Mouse (Mus musculus) forebrain, postnatal 0 days (tissue): Measurements from ENCODE around the gene Foxd2. TPM values are rescaled to one million over a fixed set of nuclear protein-coding genes. Genes with fewer than 3 reads are reported as not detected.
A peak's percentile ranks its signal among the peaks of the same experiment; 100 is the strongest.

Experiments
- ATAC-seq: fragments of 200-750 bp; cut with Nextera tagmentation; 2 replicates; pipeline ENCODE4 v1.8.0; 2017; ENCODE audit warnings: mild to moderate bottlenecking, moderate library complexity
- DNase-seq: peaks from one replicate; pipeline ENCODE4 v3.0.0-alpha.2; 2015
- H3K27ac ChIP-seq: fragments of 300-500 bp; sonication (generic); 2 replicates; pipeline ENCODE4 v1.5.1; 2014; ENCODE audit warnings: low read depth, mild to moderate bottlenecking, antibody characterized with exemption, low read length, moderate library complexity, mixed read lengths
- H3K27me3 ChIP-seq: fragments of 300-500 bp; sonication (generic); 2 replicates; pipeline ENCODE4 v1.6.1; 2014; ENCODE audit warnings: mild to moderate bottlenecking, low read length, mixed read lengths; ENCODE audit not compliant: insufficient read depth
- H3K36me3 ChIP-seq: fragments of 300-500 bp; sonication (generic); 2 replicates; pipeline ENCODE4 v1.6.1; 2014; ENCODE audit warnings: mild to moderate bottlenecking, moderate library complexity; ENCODE audit not compliant: insufficient read depth
- H3K4me1 ChIP-seq: fragments of 300-500 bp; sonication (generic); 2 replicates; pipeline ENCODE4 v1.6.1; 2014; ENCODE audit warnings: antibody characterized with exemption; ENCODE audit not compliant: insufficient read depth
- H3K4me2 ChIP-seq: fragments of 300-500 bp; sonication (generic); 2 replicates; pipeline ENCODE4 v1.6.1; 2014; ENCODE audit warnings: low read depth, mild to moderate bottlenecking, moderate library complexity
- H3K4me3 ChIP-seq: fragments of 300-500 bp; sonication (generic); 2 replicates; pipeline ENCODE4 v1.5.1; 2014; ENCODE audit warnings: low read depth, low read length, mixed read lengths
- H3K9ac ChIP-seq: fragments of 300-500 bp; sonication (generic); 2 replicates; pipeline ENCODE4 v1.6.1; 2014; ENCODE audit warnings: mild to moderate bottlenecking
- H3K9me3 ChIP-seq: fragments of 300-500 bp; sonication (generic); 2 replicates; pipeline ENCODE4 v1.6.1; 2016; ENCODE audit warnings: low read length
- CTCF ChIP-seq: sonication (generic); IDR thresholded peaks from 2 replicates; pipeline ENCODE4 v1.5.1; 2016; ENCODE audit warnings: antibody characterized with exemption, control low read depth, low read depth
- WGBS: fragments of 180-500 bp; shearing (Covaris S2); extraction: QIAGEN DNeasy Blood & Tissue Kit; methylation state at CpG from one replicate; pipeline ENCODE4 v1.1.7; 2014; 5-methylcytosine and 5-hydroxymethylcytosine counted together
- polyA plus RNA-seq: library from polyadenylated mRNA; unstranded; fragments of >200 nt; fragmentation: Nextera tagmentation; extraction: Ambion mirVana; gene quantifications from 2 replicates; pipeline ENCODE4 v1.2.1, GENCODE M21; 2015
- total RNA-seq: library from RNA; depleted of rRNA; stranded (reverse); fragments of >200 nt; gene quantifications from 2 replicates; pipeline ENCODE4 v1.2.3, GENCODE M21; 2014

Foxd2 gene
- total and polyA plus RNA-seq, 2 experiments from 2014 or later = 0.28 to 1.8 TPM

DNA sequence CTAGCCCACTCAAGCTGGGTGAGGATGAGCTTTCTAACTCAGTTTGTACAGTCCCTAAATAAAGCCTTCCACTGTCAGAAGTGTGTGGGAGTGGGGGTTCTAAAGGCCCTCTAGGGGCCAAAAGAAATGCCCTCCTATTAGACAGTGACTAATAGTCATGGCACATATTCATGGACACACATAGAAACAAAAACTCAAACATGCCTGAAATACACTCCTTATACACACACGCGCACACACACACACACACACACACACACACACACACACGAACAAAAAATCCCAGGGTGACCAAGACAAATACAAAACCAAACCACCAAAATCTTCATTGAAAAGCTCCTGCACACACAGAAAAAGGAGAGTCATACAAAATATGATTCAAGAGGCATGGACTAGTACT lies 3.2 kb downstream of the Foxd2 start:
- DNase-seq = no peak
- H3K9me3 ChIP-seq = no peaks in the 10 kb centered on the region
- no peak overlapping the region for H3K27ac ChIP-seq
- 53% methylated on average over 3 of the region's 3 CpGs for WGBS
- H3K4me3 ChIP-seq = no peak overlapping the region
- H3K27me3 ChIP-seq = peaks cover 85% of the 10 kb centered on the region
- ATAC-seq = no peak
- no peaks in the 10 kb centered on the region for H3K36me3 ChIP-seq
- H3K9ac ChIP-seq = no peak overlapping the region
- no peaks in the 10 kb centered on the region for H3K4me1 ChIP-seq
- TF ChIP-seq CTCF = no peak
- no peak overlapping the region for H3K4me2 ChIP-seq

DNA sequence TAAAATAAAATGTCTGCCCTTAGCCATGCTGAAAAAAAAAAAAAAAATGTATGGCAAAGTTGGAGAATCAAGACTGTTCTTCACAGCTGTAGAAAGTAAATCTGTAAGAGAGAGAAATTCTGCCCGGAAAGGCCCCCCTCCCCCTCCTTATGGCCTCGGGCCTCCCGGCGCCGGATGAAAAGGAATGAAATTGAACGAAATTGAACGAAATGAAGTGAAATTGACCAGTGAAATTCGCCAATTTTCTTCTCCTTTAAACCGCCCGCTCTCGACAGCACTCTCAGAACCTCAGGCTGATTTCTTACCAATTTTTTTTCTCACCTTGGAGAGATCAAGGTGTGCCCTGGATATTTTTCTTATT lies 5.3 kb downstream of the Foxd2 start:
- WGBS = under 1% methylated on average over 11 of the region's 11 CpGs
- Histone ChIP-seq H3K9ac (no peak overlapping the region), H3K36me3 (no peaks in the 10 kb centered on the region), H3K27ac (no peak overlapping the region), H3K9me3 (no peaks in the 10 kb centered on the region), H3K27me3 (peaks cover 86% of the 10 kb centered on the region), H3K4me1 (no peaks in the 10 kb centered on the region), H3K4me3 (no peak overlapping the region), H3K4me2 (no peak overlapping the region)
- DNase-seq = peak; percentile 59
- no peak for ATAC-seq
- TF ChIP-seq CTCF = no peak

DNA sequence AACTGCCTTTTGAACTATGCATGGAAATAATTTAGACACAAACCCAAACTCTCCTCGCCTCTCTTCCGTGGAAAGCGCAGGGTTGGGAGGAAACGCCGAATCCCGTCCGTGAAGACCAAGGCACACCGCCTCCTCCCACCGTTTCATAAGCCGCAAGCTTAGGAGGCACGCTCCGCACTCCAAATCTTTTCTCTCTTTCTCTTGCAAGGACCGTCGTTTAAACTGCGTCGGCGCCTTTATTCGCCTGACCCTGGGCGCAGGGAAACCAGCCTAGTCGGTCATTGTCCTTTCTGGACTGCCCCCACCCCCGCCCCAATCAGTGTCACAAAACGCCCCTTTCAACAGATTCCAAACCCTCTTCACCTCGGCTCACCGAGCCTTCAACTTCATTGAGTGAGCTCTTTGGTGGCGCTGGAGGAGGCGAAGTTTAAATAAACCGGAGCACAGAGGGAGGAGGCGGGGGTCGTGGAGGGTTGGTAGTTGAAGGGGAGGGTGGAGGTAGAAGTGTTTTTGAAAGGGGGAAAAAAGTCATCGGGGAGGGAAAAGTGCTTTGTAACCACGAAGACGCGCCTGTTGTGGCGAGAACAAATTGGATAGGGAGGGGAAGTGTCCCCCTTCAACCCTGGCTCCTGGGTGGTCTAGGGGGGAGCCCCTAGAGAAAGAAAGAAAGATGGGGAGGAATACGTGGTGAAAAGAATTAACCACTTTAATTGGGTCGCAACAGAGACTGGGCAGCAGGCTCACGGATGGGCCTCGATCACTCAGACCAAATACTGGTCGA lies 5.8 kb downstream of the Foxd2 start:
- Histone ChIP-seq H3K9me3 (no peaks in the 10 kb centered on the region), H3K4me1 (no peaks in the 10 kb centered on the region), H3K4me2 (no peak overlapping the region), H3K4me3 (no peak overlapping the region), H3K27me3 (peaks cover 90% of the 10 kb centered on the region), H3K27ac (no peak overlapping the region), H3K36me3 (no peaks in the 10 kb centered on the region), H3K9ac (no peak overlapping the region)
- ATAC-seq (no peak), DNase-seq (no peak)
- no peak for TF ChIP-seq CTCF
- 4% methylated on average over 39 of the region's 39 CpGs for WGBS

DNA sequence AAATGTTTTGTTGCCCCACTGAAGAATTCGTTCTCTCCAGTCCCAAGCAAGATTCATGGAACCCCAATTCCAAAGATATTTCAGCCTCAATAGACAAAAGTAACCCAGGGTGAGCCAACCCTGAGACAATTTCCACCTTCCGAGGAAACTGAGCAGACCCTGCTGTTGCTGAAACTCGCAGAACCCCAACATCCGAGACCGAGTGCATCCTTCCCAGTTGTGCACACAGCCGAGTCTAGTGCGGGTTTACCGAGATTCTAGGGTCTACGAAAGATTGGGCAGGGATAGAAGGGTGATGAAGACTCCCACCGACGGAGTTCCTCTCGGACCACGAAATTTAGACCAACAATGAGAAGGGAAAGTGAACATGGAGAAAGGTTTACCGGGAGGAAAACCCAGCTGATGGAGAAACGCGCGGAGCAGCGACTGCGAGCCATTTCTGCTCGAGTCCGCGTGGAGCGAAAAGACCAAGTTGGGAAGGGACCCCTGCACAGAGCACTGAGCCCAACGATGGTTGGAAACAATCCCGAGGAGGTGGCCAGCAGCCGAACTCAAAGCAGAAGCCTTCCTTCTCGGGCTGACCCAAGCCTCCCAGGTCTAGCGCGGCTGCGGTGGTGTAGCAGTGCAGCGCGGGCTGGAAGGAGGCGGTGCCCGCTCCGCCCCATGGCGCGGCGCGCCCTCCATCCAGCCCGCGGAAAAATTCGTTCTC lies 6.9 kb downstream of the Foxd2 start:
- Histone ChIP-seq H3K4me3 (no peak overlapping the region), H3K4me2 (no peak overlapping the region), H3K4me1 (no peaks in the 10 kb centered on the region), H3K9me3 (no peaks in the 10 kb centered on the region), H3K9ac (no peak overlapping the region), H3K36me3 (no peaks in the 10 kb centered on the region), H3K27me3 (peaks cover 92% of the 10 kb centered on the region), H3K27ac (no peak overlapping the region)
- WGBS = 1% methylated on average over 42 of the region's 42 CpGs
- DNase-seq (no peak), ATAC-seq (no peak; the same call in 1 of the 2 replicates)
- no peak for TF ChIP-seq CTCF

DNA sequence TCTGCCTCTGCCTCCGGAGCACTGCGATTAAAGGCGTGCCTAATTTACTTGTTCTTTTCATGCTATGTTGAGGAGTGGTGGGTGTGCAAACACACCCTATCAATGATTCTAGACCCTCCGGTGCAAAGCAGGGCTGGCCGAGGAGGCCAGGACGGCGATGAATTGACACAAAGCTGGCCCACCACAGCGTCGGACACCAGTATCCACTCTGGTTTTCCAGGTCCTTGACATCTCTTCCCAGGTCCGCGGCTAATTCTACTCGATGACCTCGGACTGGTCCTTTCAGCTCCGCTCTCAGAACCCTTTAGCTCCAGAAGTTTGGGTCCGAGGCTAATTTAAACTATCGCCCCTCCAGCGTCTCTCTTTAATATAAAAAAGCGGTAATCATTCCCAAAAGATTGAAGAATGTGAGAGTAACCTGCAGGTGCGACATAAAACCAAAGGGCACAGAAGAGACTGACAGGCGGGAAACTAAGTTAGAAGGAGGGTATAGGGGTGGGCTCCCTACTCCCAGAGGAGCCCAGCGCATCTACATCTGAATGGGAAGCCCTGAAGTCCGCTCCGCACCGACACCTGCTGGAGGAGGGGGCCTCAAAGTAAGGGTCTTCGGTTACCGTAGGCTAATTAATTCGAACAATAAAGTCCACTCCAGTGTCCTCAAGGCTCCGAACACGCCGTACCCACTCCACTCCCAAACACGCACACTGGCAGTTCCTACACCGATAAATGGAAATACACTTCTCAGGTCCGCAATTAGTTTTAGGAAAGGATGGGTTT lies 7.6 kb downstream of the Foxd2 start:
- Histone ChIP-seq H3K9me3 (no peaks in the 10 kb centered on the region), H3K36me3 (no peaks in the 10 kb centered on the region), H3K9ac (no peak overlapping the region), H3K27me3 (peaks cover 94% of the 10 kb centered on the region), H3K4me1 (no peaks in the 10 kb centered on the region), H3K4me3 (no peak overlapping the region), H3K4me2 (no peak overlapping the region), H3K27ac (no peak overlapping the region)
- 2% methylated on average over 33 of the region's 33 CpGs for whole genome bisulfite sequencing
- ATAC-seq = no peak
- no peak for TF ChIP-seq CTCF
- DNase-seq = no peak

GRCm38 (mm10) chr4:114899885-114900284 lies 8.8 kb downstream of the Foxd2 start:
- H3K4me3 ChIP-seq = no peak overlapping the region
- H3K27me3 ChIP-seq = peaks cover 82% of the 10 kb centered on the region
- no peak for ATAC-seq
- TF ChIP-seq CTCF = no peak
- no peak overlapping the region for H3K4me2 ChIP-seq
- WGBS = 6% methylated on average over 3 of the region's 3 CpGs
- no peak overlapping the region for H3K9ac ChIP-seq
- no peak for DNase-seq
- no peaks in the 10 kb centered on the region for H3K36me3 ChIP-seq
- H3K9me3 ChIP-seq = no peaks in the 10 kb centered on the region
- no peak overlapping the region for H3K27ac ChIP-seq
- H3K4me1 ChIP-seq = no peaks in the 10 kb centered on the region

DNA sequence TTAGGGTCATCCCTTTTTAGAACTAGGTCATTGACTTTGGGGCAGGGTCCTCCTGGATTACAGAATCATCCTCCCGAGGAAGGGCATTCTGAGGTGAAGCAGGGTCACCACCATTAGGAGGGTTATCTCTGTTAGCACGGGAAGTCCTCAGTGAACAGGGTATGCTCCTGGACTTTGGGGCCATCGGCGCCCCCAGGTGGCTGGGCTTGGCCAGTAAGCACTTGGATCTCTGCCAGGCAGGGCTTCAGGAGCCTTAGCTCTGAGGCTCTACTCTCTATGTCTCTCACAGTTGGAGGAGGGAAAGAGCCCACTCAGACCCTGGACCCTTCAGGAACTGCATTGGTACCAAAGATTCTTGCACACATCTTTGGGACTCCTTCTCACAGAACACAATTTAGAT lies 10.8 kb downstream of the Foxd2 start:
- Histone ChIP-seq H3K4me2 (no peak overlapping the region), H3K4me3 (no peak overlapping the region), H3K9ac (no peak overlapping the region), H3K36me3 (no peaks in the 10 kb centered on the region), H3K27me3 (peaks cover 65% of the 10 kb centered on the region), H3K9me3 (no peaks in the 10 kb centered on the region), H3K27ac (no peak overlapping the region), H3K4me1 (no peaks in the 10 kb centered on the region)
- ATAC-seq (no peak), DNase-seq (no peak)
- peak; percentile 25; the same call in 1 of the 2 replicates for TF ChIP-seq CTCF
- WGBS = 15% methylated on average over 4 of the region's 4 CpGs
